Mouse (Mus musculus): ENCODE measurements around the gene Stat4. TPM values are rescaled to one million over a fixed set of nuclear protein-coding genes. Genes with fewer than 3 reads are reported as not detected.

Stat4 gene
- polyA plus RNA-seq (2015; fragmentation: Nextera tagmentation; extraction: Ambion mirVana), result 1.0 and 1.4 TPM in 2 replicates

DNA sequence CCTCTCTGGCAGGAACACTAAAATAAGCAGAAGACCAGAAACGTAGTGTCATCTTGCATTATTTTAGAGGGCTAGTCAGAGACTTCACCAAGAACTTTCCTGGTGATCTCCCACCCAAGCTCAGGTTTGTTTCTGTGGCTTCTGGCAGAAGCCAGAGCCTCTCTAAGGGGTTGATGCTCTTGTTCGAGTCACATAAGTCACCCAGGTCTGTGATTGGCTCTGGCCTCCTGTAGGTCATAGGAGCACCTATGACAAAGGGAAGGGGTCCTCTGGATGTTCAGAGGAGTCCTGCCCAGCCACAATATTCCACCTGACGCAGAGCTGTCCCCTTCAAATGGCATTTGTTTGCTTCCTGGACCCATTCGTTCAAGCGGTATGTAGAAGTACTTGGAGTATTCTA lies at the start of gene Stat4:
TSS of gene Stat4 (plus strand) at position 301 of the 400 bp plus-strand sequence.
- 87% methylated on average over 5 of the region's 5 CpGs for WGBS
- H3K9ac ChIP-seq (ENCODE audit: low read depth, low read length), result no peak within 1 kb of the TSS
- no peak within 1 kb of the TSS for H3K4me3 ChIP-seq (replicated peaks; ENCODE audit: low read depth, low read length)
- H3K36me3 ChIP-seq (ENCODE audit: insufficient read depth, low read length), result no peaks in the 10 kb centered on the region
- H3K4me1 ChIP-seq (replicated peaks; ENCODE audit: insufficient read depth, low read length), result no peaks in the 10 kb centered on the region
- DNase-seq (ENCODE audit: low spot score), result no peak
- H3K4me2 ChIP-seq (ENCODE audit: low read length), result no peak within 1 kb of the TSS
- ATAC-seq (replicated peaks; ENCODE audit: low FRiP score, low read depth), result no peak
- TF ChIP-seq CTCF (IDR thresholded peaks at IDR 0.05; ENCODE audit: low read depth), result no peak
- H3K27ac ChIP-seq, result no peak within 1 kb of the TSS
- H3K27me3 ChIP-seq (ENCODE audit: insufficient read depth, low read length), result no peaks in the 10 kb centered on the region
- no peaks in the 10 kb centered on the region for H3K9me3 ChIP-seq (replicated peaks; ENCODE audit: low read length)

DNA sequence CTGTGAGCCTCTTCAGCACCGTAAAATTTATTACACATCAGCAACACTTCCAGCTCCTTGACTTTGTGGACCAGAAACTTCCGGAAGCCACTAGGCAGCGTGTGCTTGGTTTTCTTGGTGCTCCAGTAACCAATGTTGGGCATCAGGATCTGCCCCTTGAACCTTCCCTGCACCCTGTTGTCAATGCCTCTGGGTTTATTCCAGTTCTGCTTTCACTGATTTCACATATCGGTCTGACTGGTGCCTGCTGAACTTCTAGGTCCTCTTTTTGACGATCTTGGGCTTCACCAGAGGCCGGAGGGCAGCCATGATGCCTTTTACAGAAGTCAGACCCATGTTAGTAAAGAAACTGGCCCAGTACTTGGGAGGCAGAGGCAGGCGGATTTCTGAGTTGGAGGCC lies 48.6 kb upstream of the Stat4 start:
- DNase-seq (ENCODE audit: low spot score), result no peak
- no peak overlapping the region for H3K4me2 ChIP-seq (ENCODE audit: low read length)
- 0 out of 2 replicates have a peak, but pooled peaks cover 4% of the 10 kb centered on the region for H3K4me1 ChIP-seq (replicated peaks; ENCODE audit: insufficient read depth, low read length)
- no peaks in the 10 kb centered on the region for H3K27me3 ChIP-seq (ENCODE audit: insufficient read depth, low read length)
- H3K27ac ChIP-seq, result no peak overlapping the region
- no peak overlapping the region for H3K4me3 ChIP-seq (replicated peaks; ENCODE audit: low read depth, low read length)
- WGBS, result 88% methylated on average over 7 of the region's 7 CpGs
- no peak overlapping the region for H3K9ac ChIP-seq (ENCODE audit: low read depth, low read length)
- no peak for ATAC-seq (replicated peaks; ENCODE audit: low FRiP score, low read depth)
- H3K9me3 ChIP-seq (replicated peaks; ENCODE audit: low read length), result no peaks in the 10 kb centered on the region
- H3K36me3 ChIP-seq (ENCODE audit: insufficient read depth, low read length), result no peaks in the 10 kb centered on the region
- no peak for TF ChIP-seq CTCF (IDR thresholded peaks at IDR 0.05; ENCODE audit: low read depth)

DNA sequence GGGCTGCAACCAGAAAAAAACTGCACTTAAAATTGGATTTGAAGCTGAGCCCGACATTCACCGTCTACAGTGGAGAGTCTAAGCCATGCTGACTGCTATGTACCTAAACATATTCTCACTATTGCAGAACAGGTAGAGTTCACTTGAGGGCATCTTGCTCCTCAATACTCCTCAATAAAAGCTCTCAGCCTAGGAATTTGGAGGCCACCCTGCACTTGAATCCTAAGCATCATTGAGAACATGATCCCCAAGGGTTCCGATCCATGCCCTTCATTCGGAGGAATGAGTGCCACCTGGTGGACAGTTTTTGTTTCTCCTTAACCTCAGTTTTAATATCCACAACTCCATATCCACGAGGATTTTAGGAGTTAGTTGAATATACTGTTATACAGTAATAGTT lies 42.2 kb upstream of the Stat4 start:
- ATAC-seq (replicated peaks; ENCODE audit: low FRiP score, low read depth) (no peak), DNase-seq (ENCODE audit: low spot score) (peak; percentile 86)
- Histone ChIP-seq H3K27me3 (ENCODE audit: insufficient read depth, low read length) (no peaks in the 10 kb centered on the region), H3K9me3 (replicated peaks; ENCODE audit: low read length) (no peaks in the 10 kb centered on the region), H3K4me1 (replicated peaks; ENCODE audit: insufficient read depth, low read length) (no peaks in the 10 kb centered on the region), H3K27ac (no peak overlapping the region), H3K4me2 (ENCODE audit: low read length) (no peak overlapping the region), H3K9ac (ENCODE audit: low read depth, low read length) (no peak overlapping the region), H3K36me3 (ENCODE audit: insufficient read depth, low read length) (no peaks in the 10 kb centered on the region), H3K4me3 (replicated peaks; ENCODE audit: low read depth, low read length) (no peak overlapping the region)
- WGBS, result 44% methylated on average over 5 of the region's 5 CpGs
- TF ChIP-seq CTCF (IDR thresholded peaks at IDR 0.05; ENCODE audit: low read depth), result peak; percentile 90

DNA sequence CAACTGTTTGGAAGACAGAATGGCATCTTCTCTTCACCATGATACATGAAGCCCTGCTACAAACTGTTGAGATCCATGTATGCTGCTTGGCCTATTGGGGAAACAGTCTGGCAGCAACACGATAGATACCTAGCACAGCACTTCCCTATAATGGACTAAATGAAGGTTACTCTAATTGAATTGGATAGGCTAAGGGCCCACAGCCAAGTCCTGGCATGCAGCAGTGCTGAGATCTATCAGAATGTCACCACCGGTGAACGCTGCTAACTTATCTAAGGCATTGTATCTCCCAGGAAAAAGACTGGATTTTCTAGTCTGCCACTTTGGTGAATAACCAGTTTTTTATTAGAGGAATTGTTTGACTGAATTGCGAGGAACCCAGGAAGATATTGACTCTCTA lies 39.8 kb upstream of the Stat4 start:
- Histone ChIP-seq H3K36me3 (ENCODE audit: insufficient read depth, low read length) (no peaks in the 10 kb centered on the region), H3K4me1 (replicated peaks; ENCODE audit: insufficient read depth, low read length) (no peaks in the 10 kb centered on the region), H3K9ac (ENCODE audit: low read depth, low read length) (no peak overlapping the region), H3K9me3 (replicated peaks; ENCODE audit: low read length) (no peaks in the 10 kb centered on the region), H3K4me2 (ENCODE audit: low read length) (no peak overlapping the region), H3K4me3 (replicated peaks; ENCODE audit: low read depth, low read length) (no peak overlapping the region), H3K27me3 (ENCODE audit: insufficient read depth, low read length) (no peaks in the 10 kb centered on the region), H3K27ac (no peak overlapping the region)
- DNase-seq (ENCODE audit: low spot score) (no peak), ATAC-seq (replicated peaks; ENCODE audit: low FRiP score, low read depth) (no peak)
- 83% methylated on average over 4 of the region's 4 CpGs for WGBS
- no peak for TF ChIP-seq CTCF (IDR thresholded peaks at IDR 0.05; ENCODE audit: low read depth)

DNA sequence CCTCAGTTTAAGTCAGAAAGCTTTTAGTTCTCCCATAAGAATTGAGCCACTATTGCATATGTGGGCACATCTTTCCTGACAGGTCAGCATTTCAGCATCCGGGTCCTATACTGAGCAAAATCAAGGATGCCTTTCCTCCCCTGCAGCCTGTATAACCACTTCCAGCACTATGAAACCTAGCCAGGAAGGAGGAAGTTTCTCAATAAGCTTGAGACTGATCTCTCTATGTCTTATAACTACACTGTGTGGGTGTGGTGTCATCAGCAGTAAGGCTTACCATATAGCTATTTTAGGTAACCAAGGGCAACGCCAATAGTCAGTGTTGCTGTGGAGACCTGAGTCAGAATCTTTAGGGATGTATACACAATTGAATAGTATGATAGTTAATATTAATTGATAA lies 22.3 kb upstream of the Stat4 start:
- H3K27me3 ChIP-seq (ENCODE audit: insufficient read depth, low read length), result no peaks in the 10 kb centered on the region
- DNase-seq (ENCODE audit: low spot score) (no peak), ATAC-seq (replicated peaks; ENCODE audit: low FRiP score, low read depth) (no peak)
- H3K4me1 ChIP-seq (replicated peaks; ENCODE audit: insufficient read depth, low read length), result no peaks in the 10 kb centered on the region
- H3K27ac ChIP-seq, result no peak overlapping the region
- no peak overlapping the region for H3K4me3 ChIP-seq (replicated peaks; ENCODE audit: low read depth, low read length)
- no peak overlapping the region for H3K4me2 ChIP-seq (ENCODE audit: low read length)
- H3K36me3 ChIP-seq (ENCODE audit: insufficient read depth, low read length), result no peaks in the 10 kb centered on the region
- no peak for TF ChIP-seq CTCF (IDR thresholded peaks at IDR 0.05; ENCODE audit: low read depth)
- 92% methylated on average over 2 of the region's 2 CpGs for WGBS
- no peaks in the 10 kb centered on the region for H3K9me3 ChIP-seq (replicated peaks; ENCODE audit: low read length)
- H3K9ac ChIP-seq (ENCODE audit: low read depth, low read length), result no peak overlapping the region

DNA sequence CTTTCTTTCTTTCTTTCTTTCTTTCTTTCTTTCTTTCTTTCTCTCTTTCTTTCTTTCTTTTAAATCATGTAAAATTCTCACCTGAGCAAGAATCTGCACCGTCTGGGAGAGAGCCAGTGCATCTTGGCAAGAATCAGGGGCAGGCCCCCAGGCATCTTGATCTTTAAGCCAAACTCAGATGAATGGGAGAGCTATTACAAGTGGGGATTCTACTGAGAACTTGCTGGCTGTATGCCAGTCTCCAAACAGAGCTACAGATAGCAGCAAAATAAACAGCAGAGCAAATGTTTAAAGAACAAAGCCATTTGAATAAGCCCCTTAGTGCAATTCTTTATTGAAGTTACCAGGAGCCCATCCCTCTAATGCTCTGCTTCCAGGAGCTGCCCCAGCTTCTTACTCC lies 18.0 kb upstream of the Stat4 start:
- Histone ChIP-seq H3K36me3 (ENCODE audit: insufficient read depth, low read length) (no peaks in the 10 kb centered on the region), H3K4me1 (replicated peaks; ENCODE audit: insufficient read depth, low read length) (no peaks in the 10 kb centered on the region), H3K4me2 (ENCODE audit: low read length) (no peak overlapping the region), H3K27me3 (ENCODE audit: insufficient read depth, low read length) (no peaks in the 10 kb centered on the region), H3K9ac (ENCODE audit: low read depth, low read length) (no peak overlapping the region), H3K9me3 (replicated peaks; ENCODE audit: low read length) (no peaks in the 10 kb centered on the region), H3K27ac (no peak overlapping the region), H3K4me3 (replicated peaks; ENCODE audit: low read depth, low read length) (no peak overlapping the region)
- ATAC-seq (replicated peaks; ENCODE audit: low FRiP score, low read depth) (no peak), DNase-seq (ENCODE audit: low spot score) (no peak)
- WGBS, result 49% methylated on average over 1 of the region's 1 CpGs
- TF ChIP-seq CTCF (IDR thresholded peaks at IDR 0.05; ENCODE audit: low read depth), result no peak

DNA sequence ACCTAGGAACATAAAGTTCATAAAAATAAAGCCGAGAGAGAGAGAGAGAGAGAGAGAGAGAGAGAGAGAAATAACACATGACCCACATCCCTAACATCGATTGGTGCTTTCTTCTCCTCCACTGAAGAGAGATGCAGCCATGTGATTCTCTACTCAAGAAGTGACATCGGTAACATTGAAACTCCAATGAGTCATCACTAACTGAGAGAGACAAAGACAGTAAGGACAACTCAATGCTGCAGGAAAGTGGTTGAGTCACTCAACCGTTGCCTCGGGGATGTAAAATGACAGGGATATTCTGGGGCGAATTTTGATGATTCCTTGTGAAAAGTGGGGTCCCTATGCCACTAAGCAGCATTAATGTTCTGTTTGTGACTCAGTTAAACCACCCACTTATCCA lies 16.8 kb upstream of the Stat4 start:
- H3K4me1 ChIP-seq (replicated peaks; ENCODE audit: insufficient read depth, low read length), result no peaks in the 10 kb centered on the region
- no peak overlapping the region for H3K9ac ChIP-seq (ENCODE audit: low read depth, low read length)
- H3K4me2 ChIP-seq (ENCODE audit: low read length), result no peak overlapping the region
- TF ChIP-seq CTCF (IDR thresholded peaks at IDR 0.05; ENCODE audit: low read depth), result no peak
- no peaks in the 10 kb centered on the region for H3K36me3 ChIP-seq (ENCODE audit: insufficient read depth, low read length)
- ATAC-seq (replicated peaks; ENCODE audit: low FRiP score, low read depth) (no peak), DNase-seq (ENCODE audit: low spot score) (no peak)
- 81% methylated on average over 6 of the region's 6 CpGs for WGBS
- H3K27ac ChIP-seq, result no peak overlapping the region
- H3K27me3 ChIP-seq (ENCODE audit: insufficient read depth, low read length), result no peaks in the 10 kb centered on the region
- H3K4me3 ChIP-seq (replicated peaks; ENCODE audit: low read depth, low read length), result no peak overlapping the region
- H3K9me3 ChIP-seq (replicated peaks; ENCODE audit: low read length), result no peaks in the 10 kb centered on the region

Measured in kidney, postnatal 0 days (tissue).